Mouse (Mus musculus): ENCODE measurements around the gene Fignl2. TPM values are rescaled to one million over a fixed set of nuclear protein-coding genes. Genes with fewer than 3 reads are reported as not detected.

Fignl2 gene
- total RNA-seq (2023; ENCODE audit: inconsistent age), result not detected in 4 replicates

DNA sequence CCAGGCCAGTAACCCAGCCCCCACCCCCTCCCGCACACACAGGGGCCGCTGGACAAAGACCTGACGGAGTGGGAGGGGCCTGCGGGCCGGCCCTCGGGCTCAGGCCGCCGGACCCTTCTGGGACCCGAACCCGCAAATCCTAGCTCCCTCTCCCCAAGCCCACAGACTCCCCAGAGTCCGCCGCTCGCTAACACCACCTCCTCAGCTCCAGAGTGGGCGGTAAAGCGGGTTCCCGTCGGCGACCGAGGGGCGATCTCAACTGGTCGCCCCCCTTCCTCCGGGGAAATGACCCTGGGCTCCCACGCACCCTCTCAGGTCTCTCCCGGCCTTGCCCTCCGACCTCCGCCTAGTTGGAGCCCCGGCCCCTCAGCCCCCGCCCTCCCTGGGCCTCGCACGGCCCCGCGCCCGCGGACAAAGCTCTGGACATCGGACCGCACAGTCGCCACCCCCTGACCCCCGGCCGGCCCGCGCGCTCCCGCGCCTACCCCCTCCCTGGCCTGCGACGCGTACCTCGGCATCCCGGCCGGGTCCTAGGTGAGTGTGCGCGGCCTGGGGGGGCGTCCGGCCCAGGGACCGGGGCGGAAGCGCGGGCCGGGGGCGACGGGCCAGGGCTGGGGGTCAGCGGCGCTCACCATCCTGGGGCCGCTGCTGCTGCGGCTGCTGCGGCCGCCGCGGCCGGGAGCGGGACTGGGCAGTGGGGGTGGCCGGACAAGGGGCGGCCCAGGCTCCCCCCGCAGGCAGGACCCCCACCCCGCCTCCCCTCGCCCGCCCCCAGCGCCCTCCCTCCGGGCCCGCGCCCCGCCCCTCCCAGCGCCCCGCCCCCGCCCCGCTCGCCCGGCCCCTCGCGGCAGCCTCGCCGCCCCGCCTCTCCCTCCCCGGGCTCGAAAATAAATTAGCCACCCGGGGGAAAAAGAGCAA lies at the start of gene Fignl2:
Gene Fignl2 (minus strand): TSS at position 755 of the 918 bp plus-strand sequence.

DNA sequence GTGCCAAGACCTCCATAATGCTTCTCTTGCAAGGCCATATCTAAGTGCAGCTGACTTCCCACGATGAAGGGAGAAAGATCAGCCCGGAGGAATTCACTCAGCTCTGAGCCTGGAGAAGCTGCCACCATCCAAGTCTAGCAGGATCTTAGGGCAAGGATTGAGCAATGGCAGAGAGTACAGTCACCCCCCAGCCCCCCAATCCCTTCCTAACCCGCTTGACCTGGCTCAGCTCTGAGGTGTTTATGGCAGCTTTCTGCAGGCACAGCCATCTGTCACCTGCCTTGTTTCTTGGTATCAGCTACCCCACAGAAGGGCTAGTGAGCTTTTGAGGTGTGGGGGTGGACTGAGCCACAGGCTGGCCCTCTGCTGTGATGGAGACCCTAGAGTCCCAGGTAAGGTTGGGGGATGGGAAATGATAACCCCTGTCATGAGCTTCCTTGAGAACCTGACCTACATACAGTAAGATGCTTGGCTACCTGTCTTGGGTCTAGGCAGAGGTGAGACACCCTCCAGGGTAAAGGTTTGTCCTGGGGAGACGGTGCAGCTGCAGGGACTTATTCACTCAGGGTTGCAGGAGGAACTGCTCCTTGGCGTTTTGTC lies 37.2 kb upstream of the Fignl2 start, which contains the start of gene Ankrd33:
Gene Ankrd33 (plus strand): TSS at position 245 of the 600 bp plus-strand sequence.

DNA sequence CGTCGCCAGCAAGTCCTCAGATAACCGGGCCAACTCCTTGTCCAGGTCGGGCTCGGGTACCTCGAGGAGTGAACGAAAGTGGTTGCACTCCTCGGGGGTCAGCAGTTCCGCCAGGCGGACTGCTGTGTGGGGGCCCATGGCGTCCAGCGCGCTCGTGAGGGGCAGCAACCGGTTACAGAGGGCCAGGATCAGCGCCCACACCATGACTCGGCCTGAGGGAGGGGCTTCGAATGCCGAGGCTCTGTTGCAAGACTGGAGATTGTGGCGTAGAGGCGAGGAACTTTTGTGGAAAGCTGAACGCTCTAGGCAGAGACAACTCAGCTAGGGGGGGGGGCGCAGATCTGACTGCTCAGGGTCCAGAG lies 31.2 kb downstream of the Fignl2 start, which contains the start of gene Gm47841:
Gene Gm47841 (minus strand): TSS at position 204 of the 362 bp plus-strand sequence.

Other genes starting within 250 kb of the Fignl2 start
- 1.5 to 2.5 TPM (median 2.0 TPM) in 4 replicates for gene Scn8a, start 208.7 kb downstream of the Fignl2 start, total RNA-seq (2023; ENCODE audit: inconsistent age)
- gene Gm47841, start 31.2 kb downstream of the Fignl2 start, total RNA-seq (2023; ENCODE audit: inconsistent age), result not detected in 4 replicates
- gene Ankrd33, start 37.2 kb upstream of the Fignl2 start, total RNA-seq (2023; ENCODE audit: inconsistent age), result not detected in 4 replicates
- 0.80 to 3.4 TPM (median 1.0 TPM) in 4 replicates for gene Acvrl1, start 50.0 kb upstream of the Fignl2 start, total RNA-seq (2023; ENCODE audit: inconsistent age)
- 22.4 to 28.0 TPM (median 23.8 TPM) in 4 replicates for gene Acvr1b, start 95.5 kb upstream of the Fignl2 start, total RNA-seq (2023; ENCODE audit: inconsistent age)
- gene Grasp, start 145.6 kb upstream of the Fignl2 start, total RNA-seq (2023; ENCODE audit: inconsistent age), result 27.0 to 35.5 TPM (median 34.3 TPM) in 4 replicates
- 493 to 528 TPM (median 512 TPM) in 4 replicates for gene Nr4a1, start 175.7 kb upstream of the Fignl2 start, total RNA-seq (2023; ENCODE audit: inconsistent age)
- 56.5 to 76.2 TPM (median 66.4 TPM) in 4 replicates for gene Atg101, start 205.7 kb upstream of the Fignl2 start, total RNA-seq (2023; ENCODE audit: inconsistent age)
- gene 6030408B16Rik, start 214.6 kb upstream of the Fignl2 start, total RNA-seq (2023; ENCODE audit: inconsistent age), result 0.96 to 2.2 TPM (median 2.0 TPM) in 4 replicates

Measured in B cell, adult (primary cell).